Mouse (Mus musculus) kidney, adult 2 months (tissue): ENCODE data around the gene 1500015O10Rik.

Experiments used
- CTCF ChIP-seq: fragments of 200-500 bp; conservative IDR thresholded peaks from 2 replicates; pipeline ENCODE4 v1.5.1; 2011; ENCODE audit warnings: low read depth, mild to moderate bottlenecking, control low read depth, low read length, moderate library complexity, mixed read lengths; ENCODE audit not compliant: insufficient read depth, insufficient read length
- POLR2A ChIP-seq: fragments of 200-500 bp; IDR thresholded peaks from one replicate; pipeline ENCODE4 v1.6.1; 2011; ENCODE audit warnings: low read depth, low read length, control low read depth

DNA sequence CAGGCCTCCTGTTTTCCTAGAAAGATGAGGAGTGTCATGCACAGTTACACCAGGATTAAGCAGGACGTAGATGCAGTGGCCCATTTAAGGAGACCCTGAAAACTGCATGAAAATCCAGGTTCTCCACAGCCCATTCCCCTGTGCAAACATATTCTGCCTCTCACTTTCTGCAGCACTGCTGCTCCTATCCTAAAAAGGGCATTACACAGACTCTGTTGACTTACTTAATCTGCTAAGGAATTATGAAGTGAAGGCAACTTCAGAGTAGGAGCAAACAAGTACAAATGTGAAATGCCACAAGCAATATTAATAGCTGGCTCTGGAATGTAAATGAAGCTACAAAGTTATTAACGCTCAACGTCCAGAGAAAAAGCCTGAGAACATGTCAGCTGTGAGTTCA, 51.3 kb downstream of the 1500015O10Rik start:
- TF ChIP-seq POLR2A (no peak), CTCF (no peak)
